Mouse (Mus musculus): Measurements from ENCODE around the gene Orai1. TPM values are rescaled to one million over a fixed set of nuclear protein-coding genes. Genes with fewer than 3 reads are reported as not detected.

Gene Orai1
- 23.9 and 43.4 TPM in 2 replicates for total RNA-seq (2014; rRNA removed; ENCODE audit: low replicate concordance)
- 18.7 and 21.2 TPM in 2 replicates for polyA plus RNA-seq (2015; fragmentation: Nextera tagmentation; extraction: Ambion mirVana)

DNA sequence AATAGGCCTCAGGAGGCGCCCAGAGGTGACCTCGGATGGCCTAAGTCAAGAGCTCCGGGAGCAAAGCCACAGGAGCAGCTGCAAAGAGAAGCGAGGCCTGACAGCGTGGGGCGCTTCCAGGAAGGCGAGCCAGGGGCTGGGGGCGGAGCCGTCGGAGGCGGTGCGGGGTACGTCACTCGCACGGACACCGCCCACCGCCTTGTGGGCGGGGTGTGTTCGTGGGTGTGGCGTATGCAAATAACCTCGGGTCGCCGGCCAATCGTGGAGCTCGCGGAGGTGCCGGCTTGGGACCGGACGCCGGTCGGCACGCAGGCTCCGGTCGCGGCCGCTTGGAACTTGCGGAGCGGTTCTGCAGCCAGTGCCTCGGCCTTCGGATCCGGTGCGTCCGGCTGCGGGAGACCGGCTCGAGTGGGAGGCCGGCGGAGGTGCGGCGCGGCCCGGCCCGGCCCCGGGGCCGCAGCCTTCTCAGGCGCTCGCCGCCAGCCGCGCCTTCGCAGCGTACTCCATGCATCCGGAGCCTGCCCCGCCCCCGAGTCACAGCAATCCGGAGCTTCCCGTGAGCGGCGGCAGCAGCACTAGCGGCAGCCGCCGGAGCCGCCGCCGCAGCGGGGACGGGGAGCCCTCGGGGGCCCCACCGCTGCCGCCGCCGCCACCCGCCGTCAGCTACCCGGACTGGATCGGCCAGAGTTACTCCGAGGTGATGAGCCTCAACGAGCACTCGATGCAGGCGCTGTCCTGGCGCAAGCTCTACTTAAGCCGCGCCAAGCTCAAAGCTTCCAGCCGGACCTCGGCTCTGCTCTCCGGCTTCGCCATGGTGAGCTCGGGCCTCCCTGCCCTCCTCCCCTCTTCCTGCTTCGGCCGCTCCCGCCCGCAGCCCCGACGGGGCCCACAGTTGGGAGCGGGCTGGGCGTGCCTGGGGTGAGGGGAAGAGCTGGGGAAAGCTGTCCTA lies at the start of gene Orai1:
Orai1 (plus strand) TSS at position 322 of the 949 bp plus-strand sequence.
- H3K9me3 ChIP-seq (replicated peaks; ENCODE audit: control insufficient read depth, low read length): no peaks in the 10 kb centered on the region
- H3K27ac ChIP-seq (ENCODE audit: low read depth): peak within 1 kb of the TSS; percentile 98
- H3K4me3 ChIP-seq (ENCODE audit: low read depth, low read length): peak within 1 kb of the TSS; percentile 78
- peak within 1 kb of the TSS; percentile 87 for H3K9ac ChIP-seq (replicated peaks; ENCODE audit: low read depth, low read length)
- peaks cover 36% of the 10 kb centered on the region for H3K4me1 ChIP-seq (ENCODE audit: control insufficient read depth, insufficient read depth)
- DNase-seq (ENCODE audit: low spot score) (peak; percentile 97), ATAC-seq (ENCODE audit: insufficient read depth, low read depth) (peak; percentile 95)
- H3K36me3 ChIP-seq (replicated peaks; ENCODE audit: control insufficient read depth, insufficient read depth, low read length): no peaks in the 10 kb centered on the region
- H3K27me3 ChIP-seq (ENCODE audit: control insufficient read depth, insufficient read depth, low read length): no peaks in the 10 kb centered on the region
- H3K4me2 ChIP-seq (ENCODE audit: low read depth, low read length): peak within 1 kb of the TSS; percentile 68
- WGBS: under 1% methylated on average over 73 of the region's 106 CpGs
- TF ChIP-seq EP300 (IDR thresholded peaks at IDR 0.05; ENCODE audit: low read depth): peak; percentile 66; the same call in 1 of the 2 replicates
- TF ChIP-seq CTCF (IDR thresholded peaks at IDR 0.05; ENCODE audit: low read depth): peak; percentile 17; the same call in 1 of the 2 replicates

DNA sequence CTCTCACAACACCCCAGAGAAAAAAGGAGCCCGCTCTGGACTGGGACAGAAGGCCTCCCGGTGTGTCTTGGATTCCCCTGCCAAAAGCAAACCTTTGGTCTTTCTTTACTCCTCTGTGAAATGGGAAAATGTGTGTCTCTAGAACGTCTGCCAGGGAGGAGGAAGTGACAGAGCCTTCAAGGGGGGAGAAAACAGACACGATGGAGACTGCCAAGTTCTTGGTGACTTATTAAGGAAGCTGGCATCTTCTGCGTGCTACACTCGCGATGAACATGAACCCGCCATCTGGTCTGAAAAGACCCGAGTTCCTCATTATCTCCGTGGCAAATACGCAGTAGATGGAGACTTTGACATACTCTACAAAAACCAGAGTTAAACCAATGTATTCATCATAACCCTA lies 49.4 kb upstream of the Orai1 start:
- H3K27me3 ChIP-seq (ENCODE audit: control insufficient read depth, insufficient read depth, low read length): no peaks in the 10 kb centered on the region
- no peaks in the 10 kb centered on the region for H3K4me1 ChIP-seq (ENCODE audit: control insufficient read depth, insufficient read depth)
- no peak overlapping the region for H3K27ac ChIP-seq (ENCODE audit: low read depth)
- no peak overlapping the region for H3K4me2 ChIP-seq (ENCODE audit: low read depth, low read length)
- no peak overlapping the region for H3K9ac ChIP-seq (replicated peaks; ENCODE audit: low read depth, low read length)
- no peaks in the 10 kb centered on the region for H3K9me3 ChIP-seq (replicated peaks; ENCODE audit: control insufficient read depth, low read length)
- H3K4me3 ChIP-seq (ENCODE audit: low read depth, low read length): no peak overlapping the region
- H3K36me3 ChIP-seq (replicated peaks; ENCODE audit: control insufficient read depth, insufficient read depth, low read length): peaks cover 9% of the 10 kb centered on the region
- ATAC-seq (ENCODE audit: insufficient read depth, low read depth) (no peak), DNase-seq (ENCODE audit: low spot score) (no peak)
- TF ChIP-seq EP300 (IDR thresholded peaks at IDR 0.05; ENCODE audit: low read depth): no peak
- TF ChIP-seq CTCF (IDR thresholded peaks at IDR 0.05; ENCODE audit: low read depth): no peak
- WGBS: 81% methylated on average over 11 of the region's 11 CpGs

DNA sequence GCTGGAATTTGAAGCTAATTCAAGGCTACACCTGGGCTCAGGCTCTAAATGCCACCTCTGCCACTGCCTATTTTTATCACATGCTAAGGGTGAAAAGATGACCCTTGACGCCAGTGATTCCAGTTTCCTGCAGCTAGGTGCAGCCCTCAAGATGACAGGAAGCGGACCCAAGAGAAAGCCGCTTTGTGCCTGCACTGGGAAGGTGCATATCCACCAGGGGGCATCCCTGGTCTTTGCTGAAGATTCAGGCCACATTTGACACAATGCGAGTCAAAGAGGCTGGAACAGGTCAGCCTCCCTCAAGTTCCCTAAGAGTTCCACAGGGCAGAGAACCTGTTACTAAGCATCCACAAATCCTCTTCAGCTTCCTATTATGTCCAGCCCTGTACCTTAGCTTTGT lies 46.6 kb upstream of the Orai1 start:
- Histone ChIP-seq H3K4me1 (ENCODE audit: control insufficient read depth, insufficient read depth) (no peaks in the 10 kb centered on the region), H3K4me2 (ENCODE audit: low read depth, low read length) (no peak overlapping the region), H3K27ac (ENCODE audit: low read depth) (no peak overlapping the region), H3K27me3 (ENCODE audit: control insufficient read depth, insufficient read depth, low read length) (no peaks in the 10 kb centered on the region), H3K4me3 (ENCODE audit: low read depth, low read length) (no peak overlapping the region), H3K9ac (replicated peaks; ENCODE audit: low read depth, low read length) (no peak overlapping the region), H3K9me3 (replicated peaks; ENCODE audit: control insufficient read depth, low read length) (no peaks in the 10 kb centered on the region), H3K36me3 (replicated peaks; ENCODE audit: control insufficient read depth, insufficient read depth, low read length) (no peaks in the 10 kb centered on the region)
- 16% methylated on average over 4 of the region's 4 CpGs for WGBS
- TF ChIP-seq CTCF (IDR thresholded peaks at IDR 0.05; ENCODE audit: low read depth) (peak; percentile 89), EP300 (IDR thresholded peaks at IDR 0.05; ENCODE audit: low read depth) (no peak)
- DNase-seq (ENCODE audit: low spot score) (peak; percentile 81), ATAC-seq (ENCODE audit: insufficient read depth, low read depth) (peak; percentile 74)

DNA sequence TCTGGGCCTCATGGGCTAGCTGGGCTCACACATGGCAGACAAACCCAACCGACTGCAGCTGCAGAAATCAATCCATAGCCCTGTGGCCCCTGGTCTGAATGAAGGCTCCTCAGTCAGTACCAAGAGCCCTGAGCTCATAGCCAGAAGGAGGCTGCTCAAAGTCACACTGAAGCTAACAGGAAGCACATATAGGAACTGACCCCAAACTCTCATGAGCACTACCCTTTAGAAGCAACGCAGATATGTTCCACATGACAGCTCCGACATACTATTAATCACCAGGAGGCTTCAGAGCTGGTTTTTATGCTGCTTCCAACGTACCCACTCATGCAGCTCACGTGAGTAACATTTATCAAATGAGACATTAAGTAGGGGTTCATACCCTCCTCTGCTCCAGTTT lies 44.8 kb upstream of the Orai1 start:
- DNase-seq (ENCODE audit: low spot score) (no peak), ATAC-seq (ENCODE audit: insufficient read depth, low read depth) (no peak)
- no peaks in the 10 kb centered on the region for H3K27me3 ChIP-seq (ENCODE audit: control insufficient read depth, insufficient read depth, low read length)
- H3K9ac ChIP-seq (replicated peaks; ENCODE audit: low read depth, low read length): no peak overlapping the region
- no peak for TF ChIP-seq CTCF (IDR thresholded peaks at IDR 0.05; ENCODE audit: low read depth)
- no peak overlapping the region for H3K4me2 ChIP-seq (ENCODE audit: low read depth, low read length)
- H3K9me3 ChIP-seq (replicated peaks; ENCODE audit: control insufficient read depth, low read length): no peaks in the 10 kb centered on the region
- H3K27ac ChIP-seq (ENCODE audit: low read depth): no peak overlapping the region
- 82% methylated on average over 5 of the region's 5 CpGs for WGBS
- H3K4me3 ChIP-seq (ENCODE audit: low read depth, low read length): no peak overlapping the region
- H3K4me1 ChIP-seq (ENCODE audit: control insufficient read depth, insufficient read depth): no peaks in the 10 kb centered on the region
- no peaks in the 10 kb centered on the region for H3K36me3 ChIP-seq (replicated peaks; ENCODE audit: control insufficient read depth, insufficient read depth, low read length)

DNA sequence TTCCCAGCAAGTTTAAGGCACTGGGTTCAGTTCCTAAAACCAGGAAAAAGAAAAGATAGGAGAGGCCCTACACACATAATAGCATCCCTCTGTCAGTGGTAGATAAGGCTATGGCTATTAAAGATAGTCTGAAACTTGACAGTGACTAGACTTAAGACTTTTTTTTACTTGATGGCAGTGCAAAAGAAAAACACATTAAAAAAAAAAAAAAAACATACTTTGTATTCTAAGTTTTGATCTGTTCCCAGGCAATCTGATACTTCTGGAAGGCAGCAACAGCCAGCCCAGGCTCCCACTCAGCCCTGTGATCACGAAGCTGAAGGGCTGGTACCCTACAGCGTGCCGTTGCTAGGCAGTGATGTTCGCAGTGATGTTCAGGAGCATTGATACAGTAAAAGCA lies 43.4 kb upstream of the Orai1 start:
- H3K9ac ChIP-seq (replicated peaks; ENCODE audit: low read depth, low read length): no peak overlapping the region
- H3K27me3 ChIP-seq (ENCODE audit: control insufficient read depth, insufficient read depth, low read length): no peaks in the 10 kb centered on the region
- DNase-seq (ENCODE audit: low spot score) (no peak), ATAC-seq (ENCODE audit: insufficient read depth, low read depth) (no peak)
- H3K27ac ChIP-seq (ENCODE audit: low read depth): no peak overlapping the region
- no peaks in the 10 kb centered on the region for H3K9me3 ChIP-seq (replicated peaks; ENCODE audit: control insufficient read depth, low read length)
- H3K4me2 ChIP-seq (ENCODE audit: low read depth, low read length): no peak overlapping the region
- WGBS: 82% methylated on average over 4 of the region's 4 CpGs
- no peaks in the 10 kb centered on the region for H3K4me1 ChIP-seq (ENCODE audit: control insufficient read depth, insufficient read depth)
- no peak for TF ChIP-seq EP300 (IDR thresholded peaks at IDR 0.05; ENCODE audit: low read depth)
- TF ChIP-seq CTCF (IDR thresholded peaks at IDR 0.05; ENCODE audit: low read depth): no peak
- H3K4me3 ChIP-seq (ENCODE audit: low read depth, low read length): no peak overlapping the region
- H3K36me3 ChIP-seq (replicated peaks; ENCODE audit: control insufficient read depth, insufficient read depth, low read length): no peaks in the 10 kb centered on the region
